Mouse (Mus musculus) layer of hippocampus, adult 2 months (tissue): ENCODE results near the gene Ntmt1. TPM values are rescaled to one million over a fixed set of nuclear protein-coding genes. Genes with fewer than 3 reads are reported as not detected.

Source experiments
- DNase-seq, 2 experiments: peaks; one replicate each; pipeline ENCODE4 v3.0.0; 2022; ENCODE audit warnings: low spot score in 2 of 2
- H3K27ac ChIP-seq: fragments of 200-600 bp; 2 replicates; pipeline ENCODE4 v1.8.1; 2022
- H3K4me3 ChIP-seq: fragments of 200-600 bp; 2 replicates; pipeline ENCODE4 v1.8.1; 2022; ENCODE audit warnings: mild to moderate bottlenecking
- CTCF ChIP-seq: fragments of 200-600 bp; conservative IDR thresholded peaks from 2 replicates; pipeline ENCODE4 v1.8.1; 2022; ENCODE audit warnings: antibody characterized with exemption, mild to moderate bottlenecking, moderate library complexity
- total RNA-seq, 2 experiments: library from RNA; stranded (reverse); gene quantifications; 2 replicates each; pipeline ENCODE4 v1.2.3; 2021

The Ntmt1 gene
- total RNA-seq, 2 experiments from 2014 or later = 33.1 to 33.5 TPM

GRCm38 (mm10) chr2:30810573-30810972, 2.9 kb downstream of the Ntmt1 start:
- DNase-seq = no peak
- no peak for TF ChIP-seq CTCF
- H3K27ac ChIP-seq = peak overlapping the region; percentile 20; the same call in 1 of the 2 replicates
- no peak overlapping the region for H3K4me3 ChIP-seq

GRCm38 (mm10) chr2:30816383-30816782, 8.8 kb downstream of the Ntmt1 start:
- Histone ChIP-seq H3K27ac (no peak overlapping the region), H3K4me3 (no peak overlapping the region)
- no peak for TF ChIP-seq CTCF
- DNase-seq = no peak

GRCm38 (mm10) chr2:30819873-30820272, 12.2 kb downstream of the Ntmt1 start:
- TF ChIP-seq CTCF = no peak
- DNase-seq = no peak
- Histone ChIP-seq H3K4me3 (no peak overlapping the region), H3K27ac (no peak overlapping the region)

- no peak overlapping the region for H3K4me3 ChIP-seq
- no peak for DNase-seq
- peak; percentile 67 for TF ChIP-seq CTCF
- H3K27ac ChIP-seq = no peak overlapping the region
These were observed 13.4 kb downstream of the Ntmt1 start for GRCm38 (mm10) chr2:30821073-30821472.

- TF ChIP-seq CTCF = no peak
- DNase-seq = no peak
- Histone ChIP-seq H3K4me3 (no peak overlapping the region), H3K27ac (0 out of 2 replicates have a peak overlapping the region, but pooled peaks have one; percentile 55)
These were observed 14.8 kb downstream of the Ntmt1 start for GRCm38 (mm10) chr2:30822460-30822859.

- peak in 1 of 2 experiments; percentile 19 for DNase-seq
- TF ChIP-seq CTCF = no peak
- peak overlapping the region; percentile 55; the same call in 1 of the 2 replicates for H3K27ac ChIP-seq
- no peak overlapping the region for H3K4me3 ChIP-seq
These were observed 15.9 kb downstream of the Ntmt1 start for GRCm38 (mm10) chr2:30823385-30824153.

GRCm38 (mm10) chr2:30826825-30827748, 19.5 kb downstream of the Ntmt1 start:
- TF ChIP-seq CTCF = peak; percentile 67
- Histone ChIP-seq H3K27ac (peak overlapping the region; percentile 89), H3K4me3 (peak overlapping the region; percentile 95)
- peak in 1 of 2 experiments; percentile 48 for DNase-seq

- H3K4me3 ChIP-seq = peak overlapping the region; percentile 95
- DNase-seq = peak; percentile 93 to 98
- peak overlapping the region; percentile 89 for H3K27ac ChIP-seq
- peak; percentile 99 for TF ChIP-seq CTCF
These were observed 20.3 kb downstream of the Ntmt1 start for GRCm38 (mm10) chr2:30827749-30828475.

GRCm38 (mm10) chr2:30829315-30829714, 21.7 kb downstream of the Ntmt1 start:
- DNase-seq = no peak
- no peak overlapping the region for H3K4me3 ChIP-seq
- no peak overlapping the region for H3K27ac ChIP-seq
- peak; percentile 67 for TF ChIP-seq CTCF

GRCm38 (mm10) chr2:30830283-30830795, 22.7 kb downstream of the Ntmt1 start, which contains the start of gene Asb6:
TSS of gene Asb6 (minus strand) at chr2:30830333.
- DNase-seq = no peak
- TF ChIP-seq CTCF = no peak
- Histone ChIP-seq H3K4me3 (no peak within 1 kb of the TSS), H3K27ac (no peak within 1 kb of the TSS)

GRCm38 (mm10) chr2:30833644-30834043, 26.0 kb downstream of the Ntmt1 start:
- TF ChIP-seq CTCF = no peak
- no peak overlapping the region for H3K4me3 ChIP-seq
- H3K27ac ChIP-seq = no peak overlapping the region
- DNase-seq = no peak

GRCm38 (mm10) chr2:30834373-30835022, 26.9 kb downstream of the Ntmt1 start, which contains the start of gene Prrx2:
TSS of gene Prrx2 (plus strand) at chr2:30834972.
- no peak for TF ChIP-seq CTCF
- no peak within 1 kb of the TSS for H3K27ac ChIP-seq
- no peak for DNase-seq
- no peak within 1 kb of the TSS for H3K4me3 ChIP-seq
